Mouse (Mus musculus) erythroblast, embryonic 14.5 days (primary cell): ENCODE results near the gene Zfp764. TPM values are rescaled to one million over a fixed set of nuclear protein-coding genes. Genes with fewer than 3 reads are reported as not detected.
"Not testable (repeated sequence)": the region's sequence is repeated elsewhere in the genome, so short reads cannot be mapped to it uniquely, and the experiment has no call there.

Source experiments
- H3K27me3 ChIP-seq: 2 replicates; pipeline ENCODE4 v1.6.1; 2012; ENCODE audit warnings: inconsistent platforms; ENCODE audit not compliant: control insufficient read depth
- H3K36me3 ChIP-seq: 2 replicates; pipeline ENCODE4 v1.6.1; 2012; ENCODE audit warnings: mild to moderate bottlenecking, inconsistent platforms; ENCODE audit not compliant: control insufficient read depth
- H3K4me1 ChIP-seq: 2 replicates; pipeline ENCODE4 v1.6.1; 2012; ENCODE audit warnings: inconsistent platforms; ENCODE audit not compliant: control insufficient read depth
- H3K4me3 ChIP-seq: replicated peaks from 2 replicates; pipeline ENCODE3; 2012; ENCODE audit warnings: moderate library complexity, mild to moderate bottlenecking, inconsistent platforms
- H3K9me3 ChIP-seq: 2 replicates; pipeline ENCODE4 v1.6.1; 2012; ENCODE audit warnings: low read length, inconsistent platforms, mixed read lengths; ENCODE audit not compliant: control insufficient read depth
- GATA1 ChIP-seq: IDR thresholded peaks from 2 replicates; pipeline ENCODE4 v1.6.1; 2012; ENCODE audit warnings: low read length, inconsistent platforms, mixed read lengths
- TAL1 ChIP-seq: IDR thresholded peaks from 3 replicates; pipeline ENCODE4 v1.6.1; 2012; ENCODE audit warnings: low read length, inconsistent platforms, mixed read lengths
- polyA plus RNA-seq: library from polyadenylated mRNA; stranded (reverse); fragments of >175 nt; gene quantifications from 2 replicates; pipeline ENCODE4 v1.2.3, GENCODE M21; 2012

The Zfp764 gene
- polyA plus RNA-seq, 1 experiment = not detected

GRCm38 (mm10) chr7:127393944-127394333 lies 12.7 kb downstream of the Zfp764 start:
- Histone ChIP-seq H3K9me3 (peaks cover 5% of the 10 kb centered on the region), H3K36me3 (peaks cover 11% of the 10 kb centered on the region), H3K4me1 (peaks cover 24% of the 10 kb centered on the region), H3K27me3 (peaks cover 15% of the 10 kb centered on the region), H3K4me3 (peak overlapping the region; percentile 75)
- TF ChIP-seq TAL1 (no peak), GATA1 (no peak)

- peak within 1 kb of the TSS; percentile 75 for H3K4me3 ChIP-seq
- peaks cover 11% of the 10 kb centered on the region for H3K36me3 ChIP-seq
- peaks cover 15% of the 10 kb centered on the region for H3K27me3 ChIP-seq
- TF ChIP-seq TAL1 (no peak), GATA1 (no peak)
- peaks cover 5% of the 10 kb centered on the region for H3K9me3 ChIP-seq
- peaks cover 24% of the 10 kb centered on the region for H3K4me1 ChIP-seq
Observed at GRCm38 (mm10) chr7:127393157-127393943, 13.3 kb downstream of the Zfp764 start, which contains the start of gene E430018J23Rik. TSS of gene E430018J23Rik (minus strand) at chr7:127393629.

- Histone ChIP-seq H3K4me3 (peak overlapping the region; percentile 75), H3K9me3 (peaks cover 5% of the 10 kb centered on the region), H3K36me3 (peaks cover 11% of the 10 kb centered on the region), H3K4me1 (peaks cover 24% of the 10 kb centered on the region), H3K27me3 (peaks cover 9% of the 10 kb centered on the region)
- TF ChIP-seq GATA1 (no peak), TAL1 (no peak)
Observed at GRCm38 (mm10) chr7:127392251-127392824, 14.3 kb downstream of the Zfp764 start.

- peaks cover 11% of the 10 kb centered on the region for H3K36me3 ChIP-seq
- peaks cover 4% of the 10 kb centered on the region for H3K27me3 ChIP-seq
- no peak for TF ChIP-seq TAL1
- no peak for TF ChIP-seq GATA1
- peaks cover 5% of the 10 kb centered on the region for H3K9me3 ChIP-seq
- H3K4me3 ChIP-seq = no peak overlapping the region
- H3K4me1 ChIP-seq = peaks cover 31% of the 10 kb centered on the region
Observed at GRCm38 (mm10) chr7:127391538-127391937, 15.1 kb downstream of the Zfp764 start.

GRCm38 (mm10) chr7:127390306-127390705 lies 16.3 kb downstream of the Zfp764 start:
- no peaks in the 10 kb centered on the region for H3K27me3 ChIP-seq
- H3K4me3 ChIP-seq = no peak overlapping the region
- peaks cover 8% of the 10 kb centered on the region for H3K9me3 ChIP-seq
- peaks cover 36% of the 10 kb centered on the region for H3K4me1 ChIP-seq
- TF ChIP-seq TAL1 = no peak
- TF ChIP-seq GATA1 = no peak
- peaks cover 15% of the 10 kb centered on the region for H3K36me3 ChIP-seq

- peaks cover 21% of the 10 kb centered on the region for H3K9me3 ChIP-seq
- not testable (repeated sequence) for H3K4me3 ChIP-seq, H3K27me3 ChIP-seq
- H3K4me1 ChIP-seq = peaks cover 25% of the 10 kb centered on the region
- H3K36me3 ChIP-seq = peaks cover 26% of the 10 kb centered on the region
Observed at GRCm38 (mm10) chr7:127388201-127388600, 18.4 kb downstream of the Zfp764 start.

- TF ChIP-seq TAL1 = no peak
- TF ChIP-seq GATA1 = no peak
- peaks cover 25% of the 10 kb centered on the region for H3K36me3 ChIP-seq
- H3K27me3 ChIP-seq = no peaks in the 10 kb centered on the region
- peak within 1 kb of the TSS; percentile 69 for H3K4me3 ChIP-seq
- H3K4me1 ChIP-seq = peaks cover 13% of the 10 kb centered on the region
- H3K9me3 ChIP-seq = peaks cover 24% of the 10 kb centered on the region
Observed at GRCm38 (mm10) chr7:127386641-127387392, 19.8 kb downstream of the Zfp764 start, which contains the start of gene 9130019O22Rik. TSS of gene 9130019O22Rik (minus strand) at chr7:127387166.

- Histone ChIP-seq H3K36me3 (peaks cover 18% of the 10 kb centered on the region), H3K9me3 (peaks cover 20% of the 10 kb centered on the region), H3K4me1 (peaks cover 13% of the 10 kb centered on the region)
- H3K4me3 ChIP-seq, H3K27me3 ChIP-seq: not testable (repeated sequence)
Observed at GRCm38 (mm10) chr7:127385560-127385959, 21.1 kb downstream of the Zfp764 start.

GRCm38 (mm10) chr7:127378310-127378921 lies 28.2 kb downstream of the Zfp764 start:
- H3K36me3 ChIP-seq = peaks cover 14% of the 10 kb centered on the region
- TF ChIP-seq GATA1 = no peak
- TF ChIP-seq TAL1 = no peak
- peaks cover 8% of the 10 kb centered on the region for H3K9me3 ChIP-seq
- H3K4me1 ChIP-seq = peaks cover 27% of the 10 kb centered on the region
- no peak overlapping the region for H3K4me3 ChIP-seq
- no peaks in the 10 kb centered on the region for H3K27me3 ChIP-seq

GRCm38 (mm10) chr7:127375271-127376245 lies 31.1 kb downstream of the Zfp764 start, which contains the start of gene Zfp747:
TSS of gene Zfp747 (minus strand) at chr7:127376050.
- Histone ChIP-seq H3K36me3 (peaks cover 10% of the 10 kb centered on the region), H3K4me3 (peak within 1 kb of the TSS; percentile 91), H3K4me1 (peaks cover 32% of the 10 kb centered on the region)
- not testable (repeated sequence) for H3K27me3 ChIP-seq, H3K9me3 ChIP-seq

GRCm38 (mm10) chr7:127371870-127372269 lies 34.8 kb downstream of the Zfp764 start:
- H3K27me3 ChIP-seq, H3K4me3 ChIP-seq, H3K9me3 ChIP-seq: not testable (repeated sequence)
- H3K4me1 ChIP-seq = peaks cover 23% of the 10 kb centered on the region
- peaks cover 10% of the 10 kb centered on the region for H3K36me3 ChIP-seq
